Mouse (Mus musculus) cerebellum, adult 2 months (tissue): Measurements from ENCODE around the gene Runx1. TPM values are rescaled to one million over a fixed set of nuclear protein-coding genes. Genes with fewer than 3 reads are reported as not detected.

ENCODE experiments used
- DNase-seq, 2 experiments: peaks; one replicate each; pipeline ENCODE4 v3.0.0; 2021
- H3K27ac ChIP-seq: fragments of 200-500 bp; 2 replicates; pipeline ENCODE4 v1.5.1; 2012; ENCODE audit warnings: low read length, control low read depth, inconsistent platforms; ENCODE audit not compliant: insufficient read depth
- H3K27me3 ChIP-seq: fragments of 200-500 bp; 2 replicates; pipeline ENCODE4 v1.6.1; 2012; ENCODE audit warnings: inconsistent platforms, mild to moderate bottlenecking, low read length, moderate library complexity; ENCODE audit not compliant: control insufficient read depth, insufficient read depth
- H3K4me1 ChIP-seq: fragments of 200-500 bp; 2 replicates; pipeline ENCODE4 v1.6.1; 2011; ENCODE audit warnings: low read length; ENCODE audit not compliant: control insufficient read depth, insufficient read depth
- H3K4me3 ChIP-seq: fragments of 200-500 bp; replicated peaks from 2 replicates; pipeline ENCODE3; 2011; ENCODE audit warnings: mild to moderate bottlenecking, low read depth, low read length, control low read depth; ENCODE audit not compliant: insufficient read depth
- CTCF ChIP-seq: fragments of 200-500 bp; IDR thresholded peaks from 2 replicates; pipeline ENCODE4 v1.5.1; 2011; ENCODE audit warnings: low read depth, mild to moderate bottlenecking, control low read depth, low read length, moderate library complexity, borderline replicate concordance; ENCODE audit not compliant: insufficient read depth
- POLR2A ChIP-seq: fragments of 200-500 bp; IDR thresholded peaks from 2 replicates; pipeline ENCODE4 v1.6.1; 2011; ENCODE audit warnings: low read length, control low read depth, borderline replicate concordance; ENCODE audit not compliant: insufficient read depth
- WGBS: fragments of 180-500 bp; shearing (Covaris S2); methylation state at CpG from one replicate; pipeline ENCODE4 v1.1.7; 2018; 5-methylcytosine and 5-hydroxymethylcytosine counted together
- polyA plus RNA-seq: library from polyadenylated mRNA; depleted of rRNA; stranded (reverse); fragments of >200 nt; gene quantifications from 2 replicates; pipeline ENCODE4 v1.2.3, GENCODE M21; 2012

Runx1 gene
- polyA plus RNA-seq, 1 experiment, result 0.52 TPM

DNA sequence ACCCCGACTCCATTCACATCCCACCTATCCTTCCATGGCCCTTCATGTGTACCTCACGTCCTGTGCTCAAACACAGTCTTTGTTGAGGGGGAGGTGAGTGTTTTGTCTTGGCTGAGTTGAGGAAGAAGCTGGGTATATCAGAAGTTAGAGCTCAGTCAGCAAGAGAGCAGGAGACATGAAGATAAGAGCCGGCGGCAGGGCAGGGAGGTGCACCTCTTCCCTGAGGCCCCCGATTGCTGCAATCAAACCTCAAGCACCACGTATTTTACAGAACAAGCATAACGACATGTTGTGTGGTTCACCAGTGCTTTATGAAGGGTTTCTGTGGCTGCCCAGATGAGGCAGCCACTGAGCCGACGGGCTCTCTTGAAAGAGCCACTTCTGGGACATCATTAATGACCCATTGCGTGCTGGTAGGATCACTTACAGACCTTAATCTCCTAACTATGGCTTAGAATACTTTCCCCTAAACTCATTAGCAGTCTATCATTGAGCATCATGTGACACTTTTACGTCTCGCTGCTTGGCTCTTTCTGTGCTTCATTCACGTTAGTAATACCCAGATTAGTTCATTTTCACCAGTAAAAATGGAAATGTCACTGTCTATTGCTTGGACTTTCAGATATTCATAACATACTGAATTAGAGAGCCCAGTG is 61.1 kb downstream of the Runx1 start:
- no peak for DNase-seq
- no peak overlapping the region for H3K27ac ChIP-seq
- no peak for TF ChIP-seq POLR2A
- TF ChIP-seq CTCF, result no peak
- WGBS, result 96% methylated on average over 13 of the region's 13 CpGs
- H3K4me1 ChIP-seq, result peaks cover 5% of the 10 kb centered on the region
- H3K4me3 ChIP-seq, result no peak overlapping the region
- H3K27me3 ChIP-seq, result no peaks in the 10 kb centered on the region

DNA sequence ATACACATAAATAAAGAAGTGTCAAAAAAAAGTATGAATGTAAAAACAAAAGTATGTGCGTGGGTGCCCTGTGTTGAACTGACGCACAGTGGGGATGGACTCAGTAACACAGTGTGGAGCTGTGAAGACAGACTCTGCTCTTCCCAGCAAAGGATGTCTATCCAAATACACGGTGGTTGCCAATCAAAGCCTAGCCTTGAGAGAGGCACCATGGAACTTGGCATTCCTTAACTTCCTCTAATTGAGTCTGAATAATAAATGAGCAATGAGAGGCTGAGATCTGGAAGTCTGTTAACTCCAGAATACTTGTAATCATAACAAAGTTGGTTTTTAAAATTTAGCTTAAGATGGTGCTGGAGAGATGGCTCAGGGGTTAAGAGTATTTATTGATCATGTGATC is 62.3 kb downstream of the Runx1 start:
- H3K4me3 ChIP-seq, result no peak overlapping the region
- no peaks in the 10 kb centered on the region for H3K27me3 ChIP-seq
- no peak overlapping the region for H3K27ac ChIP-seq
- TF ChIP-seq CTCF (no peak), POLR2A (no peak)
- H3K4me1 ChIP-seq, result peaks cover 5% of the 10 kb centered on the region
- WGBS, result 90% methylated on average over 3 of the region's 3 CpGs
- DNase-seq, result no peak

DNA sequence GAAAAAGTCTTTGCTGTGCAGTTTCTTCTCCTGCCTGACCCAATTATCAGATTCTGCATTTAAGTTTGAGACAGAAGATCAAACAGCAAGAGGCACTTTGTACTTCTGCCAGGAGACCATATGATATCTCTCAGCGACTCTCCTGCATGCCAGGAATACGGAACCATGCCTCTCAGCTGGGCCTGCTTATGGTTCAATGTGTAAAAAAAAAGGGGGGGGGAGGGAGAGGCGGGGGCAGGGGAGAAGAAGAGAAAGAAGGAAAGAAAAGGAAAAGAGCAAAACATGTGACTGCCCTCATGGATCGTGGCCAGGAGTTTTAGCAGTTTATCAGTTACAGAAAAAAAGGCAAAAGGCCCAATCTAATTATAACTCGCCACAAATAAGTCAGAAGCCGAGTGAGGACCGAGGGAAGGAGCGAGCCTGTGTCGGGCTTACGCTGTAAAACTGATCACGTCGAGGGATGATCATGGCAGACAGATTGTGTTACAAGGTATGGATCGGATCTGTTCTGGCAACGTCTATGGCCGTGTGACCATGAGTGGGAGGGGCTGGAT is 63.9 kb downstream of the Runx1 start:
- peak; percentile 36 to 77 for DNase-seq
- no peak overlapping the region for H3K27ac ChIP-seq
- peak overlapping the region; percentile 38 for H3K4me3 ChIP-seq
- TF ChIP-seq POLR2A, result no peak
- no peaks in the 10 kb centered on the region for H3K27me3 ChIP-seq
- 14% methylated on average over 15 of the region's 15 CpGs for WGBS
- peaks cover 5% of the 10 kb centered on the region for H3K4me1 ChIP-seq

GRCm38 (mm10) chr16:92760091-92760490 is 65.9 kb downstream of the Runx1 start:
- 88% methylated on average over 3 of the region's 3 CpGs for WGBS

DNA sequence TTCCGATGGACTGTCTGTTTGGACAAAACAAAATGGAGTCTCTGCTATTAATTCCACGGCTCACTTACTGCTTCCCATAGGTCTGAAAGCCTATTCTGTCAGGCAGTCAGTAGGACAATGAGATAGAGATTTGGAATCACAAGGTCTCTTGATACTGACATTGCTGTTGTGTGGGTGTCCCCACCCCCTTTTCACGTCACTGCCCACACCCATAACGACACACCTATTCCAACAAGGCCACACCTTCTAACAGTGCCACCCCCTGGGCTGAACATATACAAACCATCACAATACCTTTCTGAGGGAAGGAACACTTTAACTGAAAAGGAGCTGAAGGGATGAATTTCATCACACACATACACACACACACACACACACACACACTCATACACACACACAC is 68.4 kb downstream of the Runx1 start:
- DNase-seq, result no peak
- no peak for TF ChIP-seq CTCF
- no peak for TF ChIP-seq POLR2A
- Histone ChIP-seq H3K4me1 (peaks cover 5% of the 10 kb centered on the region), H3K27ac (no peak overlapping the region), H3K4me3 (no peak overlapping the region), H3K27me3 (no peaks in the 10 kb centered on the region)
- 90% methylated on average over 4 of the region's 4 CpGs for whole genome bisulfite sequencing

More at GRCm38 (mm10) chr16:92760091-92760490, 65.9 kb downstream of the Runx1 start:
- Histone ChIP-seq H3K4me3 (no peak overlapping the region), H3K4me1 (peaks cover 5% of the 10 kb centered on the region), H3K27me3 (no peaks in the 10 kb centered on the region), H3K27ac (no peak overlapping the region)
- DNase-seq, result no peak
- no peak for TF ChIP-seq CTCF
- no peak for TF ChIP-seq POLR2A

DNA sequence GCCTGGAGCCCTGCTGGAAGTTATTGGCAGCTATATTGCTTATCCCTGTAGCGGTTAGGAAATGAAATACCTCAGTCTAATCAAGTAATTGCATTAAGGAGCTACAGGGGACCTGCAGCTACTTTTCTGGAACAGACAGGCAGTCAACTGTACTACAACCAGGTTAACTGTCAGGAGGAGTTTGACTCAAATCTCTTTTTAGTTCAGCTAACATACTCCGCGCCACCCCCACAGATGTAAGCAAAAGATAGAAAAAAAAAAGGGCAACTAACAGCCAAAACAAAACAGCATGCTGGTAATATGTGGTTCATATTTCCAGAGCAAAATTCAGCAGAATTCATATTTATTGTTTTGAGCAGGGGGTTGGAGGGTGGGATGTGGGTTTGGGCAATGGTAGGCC is 72.0 kb downstream of the Runx1 start:
- no peak overlapping the region for H3K27ac ChIP-seq
- TF ChIP-seq CTCF, result no peak
- TF ChIP-seq POLR2A, result no peak
- no peaks in the 10 kb centered on the region for H3K4me1 ChIP-seq
- DNase-seq, result no peak
- 78% methylated on average over 3 of the region's 3 CpGs for WGBS
- no peaks in the 10 kb centered on the region for H3K27me3 ChIP-seq
- H3K4me3 ChIP-seq, result no peak overlapping the region

DNA sequence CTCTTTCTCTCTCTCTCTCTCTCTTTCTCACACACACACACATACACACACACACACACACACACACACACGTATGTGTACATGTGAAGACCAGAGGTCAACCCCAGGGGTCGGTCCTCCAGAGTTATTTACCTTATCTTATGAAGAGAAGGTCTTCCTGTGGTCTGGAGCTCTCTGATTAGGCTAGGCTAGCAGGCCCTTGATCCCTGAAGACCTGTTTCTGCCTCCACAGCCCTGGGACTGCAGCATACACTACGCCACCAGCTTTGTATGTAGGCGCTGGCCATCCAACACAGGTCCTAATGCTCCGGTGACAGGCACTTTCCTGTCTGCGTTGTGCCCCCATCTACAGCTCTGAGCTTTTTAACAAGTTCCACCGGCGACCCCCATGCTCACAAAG is 72.8 kb downstream of the Runx1 start:
- 90% methylated on average over 8 of the region's 8 CpGs for WGBS
- no peak for TF ChIP-seq POLR2A
- TF ChIP-seq CTCF, result no peak
- H3K27ac ChIP-seq, result no peak overlapping the region
- H3K27me3 ChIP-seq, result no peaks in the 10 kb centered on the region
- no peak for DNase-seq
- no peak overlapping the region for H3K4me3 ChIP-seq
- no peaks in the 10 kb centered on the region for H3K4me1 ChIP-seq

DNA sequence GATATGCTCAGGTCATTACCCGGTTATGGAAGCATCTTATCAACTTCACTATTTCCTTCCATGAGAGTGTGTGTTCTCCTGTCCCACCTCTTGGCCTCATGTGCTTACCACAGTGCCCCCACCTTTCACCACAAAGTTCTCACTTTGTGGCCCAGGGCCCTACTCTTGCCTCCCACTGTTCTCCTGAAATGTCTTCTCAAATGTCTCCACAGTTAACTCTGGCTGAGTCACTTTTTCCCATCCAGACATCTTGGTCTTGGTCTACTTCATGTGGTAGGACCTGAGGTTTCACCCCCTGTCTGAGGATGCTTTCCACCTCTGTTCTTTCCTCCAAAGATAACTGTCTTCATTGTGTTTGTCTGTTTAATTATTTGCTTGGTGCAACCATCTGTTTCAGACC is 77.7 kb downstream of the Runx1 start:
- WGBS, result 94% methylated on average over 1 of the region's 1 CpGs
- DNase-seq, result no peak
- Histone ChIP-seq H3K27me3 (no peaks in the 10 kb centered on the region), H3K4me3 (no peak overlapping the region), H3K27ac (no peak overlapping the region), H3K4me1 (no peaks in the 10 kb centered on the region)
- TF ChIP-seq POLR2A, result no peak
- TF ChIP-seq CTCF, result no peak
